Mouse (Mus musculus): Measurements from ENCODE around the gene Gm29564. TPM values are rescaled to one million over a fixed set of nuclear protein-coding genes. Genes with fewer than 3 reads are reported as not detected.

The Gm29564 gene
- not detected in 2 replicates for polyA plus RNA-seq (2012; rRNA removed; ENCODE audit: low replicate concordance)

GRCm38 (mm10) chrY:78212693-78213092 lies at the start of gene Gm29564:
Gm29564 (plus strand) TSS chrY:78212993.

Other genes starting within 250 kb of the Gm29564 start
- not detected in 2 replicates for gene Gm20867, start 249.8 kb upstream of the Gm29564 start, polyA plus RNA-seq (2012; rRNA removed; ENCODE audit: low replicate concordance)